Mouse (Mus musculus) stomach, embryonic 16.5 days (tissue): ENCODE results near the gene Mmp2. TPM values are rescaled to one million over a fixed set of nuclear protein-coding genes. Genes with fewer than 3 reads are reported as not detected.

Experiments
- ATAC-seq: fragments of 200-750 bp; cut with Nextera tagmentation; 2 replicates; pipeline ENCODE4 v1.8.0; 2017; ENCODE audit warnings: moderate number of reproducible peaks, moderate TSS enrichment; ENCODE audit not compliant: insufficient read depth, low FRiP score
- H3K27ac ChIP-seq: fragments of 300-500 bp; sonication (generic); 2 replicates; pipeline ENCODE4 v1.5.1; 2014; ENCODE audit warnings: low read length
- H3K27me3 ChIP-seq: fragments of 300-500 bp; sonication (generic); 2 replicates; pipeline ENCODE4 v1.6.1; 2014; ENCODE audit warnings: low read length, control low read depth, mixed read lengths; ENCODE audit not compliant: control insufficient read depth, insufficient read depth
- H3K36me3 ChIP-seq: fragments of 300-500 bp; sonication (generic); 2 replicates; pipeline ENCODE4 v1.6.1; 2014; ENCODE audit warnings: low read length; ENCODE audit not compliant: control insufficient read depth, insufficient read depth
- H3K4me1 ChIP-seq: fragments of 300-500 bp; sonication (generic); 2 replicates; pipeline ENCODE4 v1.6.1; 2014; ENCODE audit warnings: low read length, control low read depth, mixed read lengths; ENCODE audit not compliant: control insufficient read depth, insufficient read depth
- H3K4me2 ChIP-seq: fragments of 300-500 bp; sonication (generic); 2 replicates; pipeline ENCODE4 v1.6.1; 2014; ENCODE audit warnings: low read depth, low read length, mixed read lengths
- H3K4me3 ChIP-seq: fragments of 300-500 bp; sonication (generic); replicated peaks from 2 replicates; pipeline ENCODE4 v1.5.1; 2014; ENCODE audit warnings: mild to moderate bottlenecking, low read length
- H3K9ac ChIP-seq: fragments of 300-500 bp; sonication (generic); 2 replicates; pipeline ENCODE4 v1.6.1; 2014; ENCODE audit warnings: low read length
- H3K9me3 ChIP-seq: fragments of 300-500 bp; sonication (generic); replicated peaks from 2 replicates; pipeline ENCODE4 v1.6.1; 2016; ENCODE audit warnings: low read length, control low read depth; ENCODE audit not compliant: control insufficient read depth
- WGBS: fragments of 180-500 bp; shearing (Covaris S2); extraction: QIAGEN DNeasy Blood & Tissue Kit; methylation state at CpG from one replicate; pipeline ENCODE4 v1.1.7; 2014; 5-methylcytosine and 5-hydroxymethylcytosine counted together
- polyA plus RNA-seq: library from polyadenylated mRNA; unstranded; fragments of >200 nt; fragmentation: Nextera tagmentation; extraction: Ambion mirVana; gene quantifications from 2 replicates; pipeline ENCODE4 v1.2.1, GENCODE M21; 2015

The Mmp2 gene
- polyA plus RNA-seq, 1 experiment from 2014 or later = 149 TPM

DNA sequence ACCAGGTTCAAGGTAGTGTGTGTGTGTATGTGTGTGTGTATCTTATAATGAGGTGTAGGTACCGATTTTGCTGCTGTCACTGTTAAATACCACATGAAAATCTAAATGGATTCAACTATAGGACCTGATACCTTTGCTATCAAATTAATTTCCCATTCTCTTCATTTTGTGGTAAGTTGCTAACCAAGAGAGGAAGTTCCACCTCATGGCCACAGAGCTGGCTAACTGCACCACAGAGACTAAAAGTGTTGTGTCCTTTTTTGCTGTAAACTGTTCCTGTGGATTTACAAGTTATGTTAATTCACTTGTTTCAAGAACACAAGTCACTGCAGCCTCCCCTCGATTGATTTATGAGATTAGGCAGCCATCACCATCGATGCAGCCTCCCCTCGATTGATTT is 70.7 kb downstream of the Mmp2 start:
- ATAC-seq = no peak
- H3K9ac ChIP-seq = no peak overlapping the region
- 73% methylated on average over 4 of the region's 4 CpGs for WGBS
- no peaks in the 10 kb centered on the region for H3K27me3 ChIP-seq
- no peaks in the 10 kb centered on the region for H3K36me3 ChIP-seq
- no peak overlapping the region for H3K4me3 ChIP-seq
- no peak overlapping the region for H3K27ac ChIP-seq
- no peaks in the 10 kb centered on the region for H3K9me3 ChIP-seq
- no peaks in the 10 kb centered on the region for H3K4me1 ChIP-seq
- H3K4me2 ChIP-seq = no peak overlapping the region

GRCm38 (mm10) chr8:92899590-92899989 is 72.5 kb downstream of the Mmp2 start:
- H3K4me1 ChIP-seq = no peaks in the 10 kb centered on the region
- no peaks in the 10 kb centered on the region for H3K9me3 ChIP-seq
- no peak for ATAC-seq
- H3K27me3 ChIP-seq = no peaks in the 10 kb centered on the region
- no peaks in the 10 kb centered on the region for H3K36me3 ChIP-seq
- no peak overlapping the region for H3K4me3 ChIP-seq
- no peak overlapping the region for H3K4me2 ChIP-seq
- H3K27ac ChIP-seq = no peak overlapping the region
- 72% methylated on average over 9 of the region's 9 CpGs for whole genome bisulfite sequencing
- H3K9ac ChIP-seq = no peak overlapping the region

- ATAC-seq = no peak
- no peaks in the 10 kb centered on the region for H3K9me3 ChIP-seq
- peak within 1 kb of the TSS; percentile 15; the same call in 1 of the 2 replicates for H3K4me3 ChIP-seq
- H3K36me3 ChIP-seq = no peaks in the 10 kb centered on the region
- no peaks in the 10 kb centered on the region for H3K4me1 ChIP-seq
- peak within 1 kb of the TSS; percentile 62 for H3K27ac ChIP-seq
- no peaks in the 10 kb centered on the region for H3K27me3 ChIP-seq
- peak within 1 kb of the TSS; percentile 9; the same call in 1 of the 2 replicates for H3K4me2 ChIP-seq
- no peak within 1 kb of the TSS for H3K9ac ChIP-seq
- 86% methylated on average over 5 of the region's 5 CpGs for WGBS
Observed at GRCm38 (mm10) chr8:92901107-92901506, 74.0 kb downstream of the Mmp2 start, which contains the start of gene Capns2. Gene Capns2, plus strand, starts transcription at chr8:92901407.

GRCm38 (mm10) chr8:92902981-92903380 is 75.9 kb downstream of the Mmp2 start:
- 77% methylated on average over 2 of the region's 2 CpGs for WGBS
- no peaks in the 10 kb centered on the region for H3K36me3 ChIP-seq
- H3K4me2 ChIP-seq = no peak overlapping the region; the same call in 1 of the 2 replicates
- no peaks in the 10 kb centered on the region for H3K27me3 ChIP-seq
- no peaks in the 10 kb centered on the region for H3K4me1 ChIP-seq
- H3K9me3 ChIP-seq = no peaks in the 10 kb centered on the region
- H3K9ac ChIP-seq = no peak overlapping the region
- H3K27ac ChIP-seq = no peak overlapping the region
- H3K4me3 ChIP-seq = no peak overlapping the region
- ATAC-seq = no peak

Other genes starting within 250 kb of the Mmp2 start
- gene Irx6, start 153.0 kb upstream of the Mmp2 start, polyA plus RNA-seq = 0.04 TPM in 1 of 2 replicates, not detected in the other
- gene Lpcat2, start 28.0 kb downstream of the Mmp2 start, polyA plus RNA-seq = 12.2 and 13.2 TPM in 2 replicates
- 19.5 and 32.7 TPM in 2 replicates for gene Capns2, start 74.1 kb downstream of the Mmp2 start, polyA plus RNA-seq
- gene Slc6a2, start 132.8 kb downstream of the Mmp2 start, polyA plus RNA-seq = 0.17 and 0.25 TPM in 2 replicates
- not detected in 2 replicates for gene Ces1a, start 220.9 kb downstream of the Mmp2 start, polyA plus RNA-seq